In genomic region chr3:120747678-120748077, GRCm38 (mm10) we compare ENCODE assay signal across 10 mouse cellular contexts.
A peak's percentile ranks its signal among the peaks of the same experiment; 100 is the strongest.
DNase-seq lines count a peak whose midpoint lies in the region; ATAC-seq and TF ChIP-seq lines count a peak whose summit lies in the region.
"Had no signal": no experiment of that assay in that cellular context is flagged by ENCODE, and none has a peak within 500 bp of the region (broad histone marks: within the 10 kb centered on the region; RNA-seq: fewer than 3 reads in every experiment).

No protein-coding gene starts in this region.

- H3K9ac ChIP-seq in neural tube, embryonic 15.5 days (replicated peaks), result no peak overlapping the region
- no peak overlapping the region for H3K9ac ChIP-seq in lung, embryonic 14.5 days
- H3K9ac ChIP-seq in midbrain, embryonic 15.5 days, result no peak overlapping the region

- ATAC-seq in neural tube, embryonic 15.5 days (ENCODE audit: low FRiP score), result no peak
- ATAC-seq in lung, embryonic 14.5 days (ENCODE audit: insufficient read depth), result no peak
- no peak for ATAC-seq in midbrain, embryonic 15.5 days (replicated peaks)

- no peak overlapping the region for H3K4me3 ChIP-seq in neural tube, embryonic 15.5 days (replicated peaks)
- no peak overlapping the region for H3K4me3 ChIP-seq in lung, embryonic 14.5 days (ENCODE audit: low read depth, low read length)
- H3K4me3 ChIP-seq in midbrain, embryonic 15.5 days, result no peak overlapping the region
- H3K4me3 ChIP-seq: erythroblast, embryonic 14.5 days; megakaryocyte, embryonic 14.5 days had no signal

- intact Hi-C loops in gastrocnemius, postnatal 14 days (cut with DNase I; ENCODE audit: low total_unique reads), result no loop called here

- H3K9me3 ChIP-seq in neural tube, embryonic 15.5 days (replicated peaks), result no peaks in the 10 kb centered on the region
- no peaks in the 10 kb centered on the region for H3K9me3 ChIP-seq in lung, embryonic 14.5 days (ENCODE audit: low read depth, low read length)
- H3K9me3 ChIP-seq in midbrain, embryonic 15.5 days, result no peaks in the 10 kb centered on the region

- peak; percentile 23 for DNase-seq in gastrocnemius, postnatal 10 days
- DNase-seq in gastrocnemius, adult 8-10 months (ENCODE audit: low spot score in 2 of 2), result no peak
- peak; percentile 28 for DNase-seq in neural tube, embryonic 10.5 days (ENCODE audit: extremely low spot score, low spot score)
- peak; percentile 50 for DNase-seq in adrenal gland, postnatal 10 days
- peak; percentile 43 for DNase-seq in lung, embryonic 14.5 days
- no peak for DNase-seq in gastrocnemius, postnatal 14 days

- H3K4me1 ChIP-seq in neural tube, embryonic 15.5 days, result no peaks in the 10 kb centered on the region
- H3K4me1 ChIP-seq in lung, embryonic 14.5 days (ENCODE audit: insufficient read depth), result no peaks in the 10 kb centered on the region
- no peaks in the 10 kb centered on the region for H3K4me1 ChIP-seq in midbrain, embryonic 15.5 days
- H3K4me1 ChIP-seq: megakaryocyte, embryonic 14.5 days had no signal

- peak; percentile 50 for TF ChIP-seq CTCF in lung, embryonic 14.5 days (IDR thresholded peaks at IDR 0.05; ENCODE audit: low read depth)

- no peaks in the 10 kb centered on the region for H3K27me3 ChIP-seq in neural tube, embryonic 15.5 days (replicated peaks)
- H3K27me3 ChIP-seq in lung, embryonic 14.5 days (ENCODE audit: insufficient read depth, low read length), result no peaks in the 10 kb centered on the region
- H3K27me3 ChIP-seq in midbrain, embryonic 15.5 days (replicated peaks), result no peaks in the 10 kb centered on the region
- H3K27me3 ChIP-seq: megakaryocyte, embryonic 14.5 days had no signal

- no peak overlapping the region for H3K4me2 ChIP-seq in neural tube, embryonic 15.5 days
- H3K4me2 ChIP-seq in lung, embryonic 14.5 days, result no peak overlapping the region
- no peak overlapping the region for H3K4me2 ChIP-seq in midbrain, embryonic 15.5 days

- H3K36me3 ChIP-seq in neural tube, embryonic 15.5 days, result no peaks in the 10 kb centered on the region
- no peaks in the 10 kb centered on the region for H3K36me3 ChIP-seq in lung, embryonic 14.5 days (ENCODE audit: insufficient read depth)
- H3K36me3 ChIP-seq in midbrain, embryonic 15.5 days (replicated peaks), result no peaks in the 10 kb centered on the region

- WGBS in neural tube, embryonic 15.5 days, result 93% methylated on average over 4 of the region's 4 CpGs
- 86% methylated on average over 4 of the region's 4 CpGs for WGBS in lung, embryonic 14.5 days
- 93% methylated on average over 4 of the region's 4 CpGs for WGBS in midbrain, embryonic 15.5 days

- H3K27ac ChIP-seq in neural tube, embryonic 15.5 days (replicated peaks), result no peak overlapping the region
- H3K27ac ChIP-seq in lung, embryonic 14.5 days (ENCODE audit: low read depth), result no peak overlapping the region
- no peak overlapping the region for H3K27ac ChIP-seq in midbrain, embryonic 15.5 days

Comparison
In these comparisons a context has a peak if more than half of its experiments do, and no peak if none do; other contexts are left out.
1. DNase-seq: peak in gastrocnemius, postnatal 10 days (single experiment), neural tube, embryonic 10.5 days (single experiment), adrenal gland, postnatal 10 days (single experiment) and lung, embryonic 14.5 days (single experiment); none in gastrocnemius, adult 8-10 months (0 of 2) and gastrocnemius, postnatal 14 days (single experiment).